Mouse (Mus musculus) C2C12 (cell line): ENCODE data around the gene Syn1. TPM values are rescaled to one million over a fixed set of nuclear protein-coding genes. Genes with fewer than 3 reads are reported as not detected.

ENCODE experiments used
- H3K27me3 ChIP-seq: one replicate; pipeline ENCODE4 v1.6.1; 2011; ENCODE audit not compliant: control insufficient read depth, insufficient read depth, insufficient read length
- H3K36me3 ChIP-seq: one replicate; pipeline ENCODE4 v1.6.1; 2011; ENCODE audit not compliant: control insufficient read depth, insufficient read depth
- H3K4me3 ChIP-seq: one replicate; pipeline ENCODE4 v1.5.1; 2011; ENCODE audit warnings: mild to moderate bottlenecking, control low read depth; ENCODE audit not compliant: poor library complexity, insufficient read depth, severe bottlenecking
- H3K79me2 ChIP-seq: one replicate; pipeline ENCODE4 v1.6.1; 2011; ENCODE audit not compliant: control insufficient read depth, insufficient read depth
- H3K79me3 ChIP-seq: one replicate; pipeline ENCODE4 v1.6.1; 2011; ENCODE audit warnings: low read depth, control low read depth
- H3ac ChIP-seq: one replicate; pipeline ENCODE3; 2011; ENCODE audit warnings: low read depth; ENCODE audit not compliant: control insufficient read depth, insufficient read length
- CEBPB ChIP-seq: IDR thresholded peaks from one replicate; pipeline ENCODE4 v1.6.1; 2011; ENCODE audit warnings: low read depth, mild to moderate bottlenecking, control low read depth, moderate library complexity
- CTCF ChIP-seq: IDR thresholded peaks from one replicate; pipeline ENCODE4 v1.5.1; 2011; ENCODE audit not compliant: control insufficient read depth, insufficient read depth, insufficient read length
- FOSL1 ChIP-seq: IDR thresholded peaks from one replicate; pipeline ENCODE4 v1.8.0; 2011; ENCODE audit warnings: mild to moderate bottlenecking, low read length; ENCODE audit not compliant: poor library complexity, insufficient read depth, severe bottlenecking
- MAX ChIP-seq: IDR thresholded peaks from one replicate; pipeline ENCODE4 v1.6.1; 2011; ENCODE audit warnings: mild to moderate bottlenecking, control low read depth
- MYOD1 ChIP-seq: IDR thresholded peaks from one replicate; pipeline ENCODE4 v1.6.1; 2011; ENCODE audit warnings: low read depth; ENCODE audit not compliant: control insufficient read depth, insufficient read length
- MYOG ChIP-seq: IDR thresholded peaks from one replicate; pipeline ENCODE4 v1.6.1; 2011; ENCODE audit not compliant: control insufficient read depth, insufficient read length; ENCODE audit errors: extremely low read depth
- USF1 ChIP-seq: IDR thresholded peaks from one replicate; pipeline ENCODE4 v1.6.1; 2011; ENCODE audit warnings: low read depth, mild to moderate bottlenecking, control low read depth, moderate library complexity
- polyA plus RNA-seq: library from polyadenylated mRNA; unstranded; fragments of >200 nt; fragmentation: generic; extraction: Trizol; gene quantifications from one replicate; pipeline ENCODE4 v1.2.1, GENCODE M21; 2012; ENCODE audit warnings: missing spikeins

Syn1 gene
- polyA plus RNA-seq, 1 experiment = 6.1 TPM

DNA sequence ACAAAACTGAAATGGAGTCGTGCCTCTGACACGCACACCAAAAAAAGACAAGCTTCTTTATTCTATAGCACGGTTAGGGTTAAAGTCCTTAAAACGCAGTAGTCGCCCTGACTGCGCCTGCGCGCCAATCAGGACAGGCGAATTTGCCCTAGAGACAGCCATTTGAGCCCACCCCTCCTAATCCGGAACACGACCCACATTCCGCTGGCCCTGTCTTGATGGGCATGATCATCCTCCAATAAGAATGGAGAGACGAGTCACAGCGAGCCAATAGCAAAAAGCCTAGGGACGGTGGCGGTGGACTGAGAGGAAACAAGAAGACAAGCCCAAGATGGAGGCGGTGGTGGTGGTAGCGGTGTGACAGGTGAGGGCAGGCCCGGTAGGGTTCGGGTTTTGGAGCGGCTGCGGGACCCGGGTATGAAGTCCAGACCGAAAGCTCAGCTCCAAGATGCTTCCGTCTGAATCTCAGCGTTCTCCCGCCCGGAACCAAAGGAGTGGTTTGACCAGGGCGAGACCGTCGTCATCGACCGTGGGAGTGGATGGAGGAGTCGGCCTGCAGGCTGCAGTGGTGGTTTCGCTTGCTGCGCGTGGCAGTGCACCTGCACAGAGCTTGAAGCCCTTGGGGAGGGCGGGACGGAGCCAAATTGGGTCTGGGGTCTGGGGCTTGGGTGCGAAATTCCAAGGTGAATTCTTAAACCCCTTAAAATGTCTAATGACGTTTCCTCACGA lies 72.4 kb downstream of the Syn1 start:
- peaks cover 22% of the 10 kb centered on the region for H3K36me3 ChIP-seq
- TF ChIP-seq CEBPB (no peak), CTCF (no peak), FOSL1 (no peak), MYOG (no peak), USF1 (no peak), MYOD1 (no peak), MAX (no peak)
- peaks cover 14% of the 10 kb centered on the region for H3K79me3 ChIP-seq
- H3K27me3 ChIP-seq = no peaks in the 10 kb centered on the region
- peak overlapping the region; percentile 57 for H3K4me3 ChIP-seq
- peaks cover 20% of the 10 kb centered on the region for H3K79me2 ChIP-seq
- H3ac ChIP-seq = peak overlapping the region; percentile 45

DNA sequence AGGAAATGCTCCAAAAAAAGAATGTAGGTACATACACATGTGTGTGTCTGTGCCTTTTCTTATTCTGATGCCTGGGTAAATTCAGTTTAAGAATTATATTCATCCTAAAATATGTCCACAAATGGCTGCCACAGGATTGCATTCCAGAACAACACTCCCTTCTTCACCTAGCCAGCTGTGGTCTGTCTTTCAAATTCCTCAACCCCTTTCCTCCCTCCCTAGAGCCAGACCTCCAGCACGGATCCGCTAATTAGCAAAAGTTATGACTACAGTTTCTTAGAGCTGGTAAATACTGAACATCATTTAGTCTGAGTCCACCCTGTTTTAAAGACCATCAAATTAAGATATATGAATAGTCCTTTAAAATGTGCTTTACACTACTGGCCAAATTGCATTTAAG lies 73.0 kb downstream of the Syn1 start:
- Histone ChIP-seq H3K4me3 (no peak overlapping the region), H3K79me3 (peaks cover 14% of the 10 kb centered on the region)
- TF ChIP-seq FOSL1 = no peak
- TF ChIP-seq MYOD1 = no peak
- no peak for TF ChIP-seq CTCF
- TF ChIP-seq USF1 = no peak
- TF ChIP-seq CEBPB = no peak
- TF ChIP-seq MYOG = no peak
- no peak for TF ChIP-seq MAX

DNA sequence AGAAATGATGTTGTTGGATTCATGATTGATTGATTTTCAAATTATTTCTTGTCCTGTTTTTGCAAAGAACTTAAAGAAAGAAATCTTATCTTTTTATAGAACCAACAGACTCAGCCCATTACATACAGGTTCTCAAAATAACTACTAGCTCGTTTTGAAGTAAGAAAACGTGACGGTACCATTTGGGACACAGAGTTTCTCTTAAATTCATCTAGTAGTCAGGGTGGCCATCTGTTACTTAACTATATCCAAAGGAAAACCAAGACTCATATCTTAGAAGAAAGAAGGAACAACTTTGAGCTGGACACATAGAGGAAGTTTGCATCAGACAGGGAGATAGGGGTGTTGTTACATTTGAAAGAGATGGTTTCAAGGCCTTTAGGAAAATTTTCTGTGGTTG lies 73.6 kb downstream of the Syn1 start:
- TF ChIP-seq CEBPB (no peak), FOSL1 (no peak), CTCF (no peak), USF1 (no peak), MYOD1 (no peak), MAX (no peak), MYOG (no peak)
- Histone ChIP-seq H3K79me3 (peaks cover 14% of the 10 kb centered on the region), H3K36me3 (peaks cover 14% of the 10 kb centered on the region), H3K27me3 (no peaks in the 10 kb centered on the region), H3K79me2 (peaks cover 20% of the 10 kb centered on the region), H3K4me3 (no peak overlapping the region), H3ac (no peak overlapping the region)

More for the DNA sequence above, 73.0 kb downstream of the Syn1 start:
- no peak overlapping the region for H3ac ChIP-seq
- peaks cover 20% of the 10 kb centered on the region for H3K79me2 ChIP-seq
- peaks cover 15% of the 10 kb centered on the region for H3K36me3 ChIP-seq
- no peaks in the 10 kb centered on the region for H3K27me3 ChIP-seq

DNA sequence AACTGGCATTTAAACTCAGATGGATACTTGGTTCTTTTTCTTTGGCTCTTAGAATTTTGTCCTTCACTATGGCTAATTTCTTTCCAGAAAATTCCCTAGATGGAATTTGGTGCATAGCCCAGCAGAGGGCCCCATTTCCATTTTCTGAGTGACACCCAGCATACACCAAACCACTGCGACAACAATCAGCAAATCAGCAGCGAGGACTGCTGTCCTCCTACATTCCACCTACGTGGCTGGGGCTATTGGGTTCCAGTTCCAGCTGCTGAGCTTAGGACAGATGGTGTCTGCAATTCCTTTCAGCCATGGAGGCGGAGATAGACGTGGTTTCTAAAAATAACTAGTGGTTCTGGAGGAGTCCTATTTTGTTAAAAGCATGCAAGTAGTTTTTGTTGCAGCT lies 91.9 kb downstream of the Syn1 start:
- Histone ChIP-seq H3K79me2 (no peaks in the 10 kb centered on the region), H3K36me3 (no peaks in the 10 kb centered on the region), H3K4me3 (no peak overlapping the region), H3K79me3 (no peaks in the 10 kb centered on the region), H3K27me3 (no peaks in the 10 kb centered on the region), H3ac (no peak overlapping the region)
- TF ChIP-seq CEBPB (no peak), MYOG (no peak), MYOD1 (peak; percentile 40)

GRCm38 (mm10) chrX:20819708-20820426 lies 100.9 kb downstream of the Syn1 start:
- Histone ChIP-seq H3K36me3 (no peaks in the 10 kb centered on the region), H3K27me3 (no peaks in the 10 kb centered on the region), H3K79me2 (no peaks in the 10 kb centered on the region), H3ac (peak overlapping the region; percentile 65), H3K79me3 (no peaks in the 10 kb centered on the region), H3K4me3 (no peak overlapping the region)
- TF ChIP-seq CEBPB (peak; percentile 38), CTCF (no peak), USF1 (no peak), MAX (no peak), FOSL1 (no peak), MYOD1 (no peak), MYOG (no peak)
